In the genomic region with DNA sequence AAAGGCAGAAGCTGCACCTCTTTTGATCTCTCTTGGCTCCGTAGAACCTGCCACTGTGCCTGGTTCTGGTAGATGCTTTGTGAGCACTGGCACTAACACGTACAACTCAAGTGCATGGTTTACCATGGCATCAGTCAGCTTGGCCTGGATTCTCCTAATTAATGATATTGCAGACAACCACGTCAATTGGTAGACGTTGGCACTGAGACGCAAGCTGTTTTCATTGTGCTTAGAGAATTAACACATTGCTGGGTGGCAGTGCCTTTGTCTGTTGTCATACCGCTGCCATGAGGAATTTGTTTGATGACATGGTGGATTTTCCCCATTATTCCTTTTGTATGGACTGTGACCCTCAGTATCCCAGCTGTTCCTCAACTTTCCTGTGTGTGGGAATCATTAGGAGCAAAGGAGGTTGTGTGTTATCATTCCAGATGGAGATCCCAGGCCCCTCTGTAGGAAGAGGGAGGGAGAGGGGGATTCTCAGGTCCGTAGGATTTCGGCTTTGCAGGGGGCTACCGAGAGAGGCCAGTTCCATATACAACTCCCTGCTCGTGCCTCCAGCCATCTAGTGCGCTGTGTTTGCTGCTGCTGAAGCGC, we compare ENCODE assay signal across 15 mouse cellular contexts. TPM values are rescaled to one million over a fixed set of nuclear protein-coding genes. Genes with fewer than 3 reads are reported as not detected.
DNase-seq lines count a peak whose midpoint lies in the region; ATAC-seq and TF ChIP-seq lines count a peak whose summit lies in the region.
"Had no signal": no experiment of that assay in that cellular context is flagged by ENCODE, and none has a peak within 500 bp of the region (broad histone marks: within the 10 kb centered on the region; RNA-seq: fewer than 3 reads in every experiment).

No protein-coding gene starts in this region.

- no peaks in the 10 kb centered on the region for H3K4me1 ChIP-seq in forebrain, embryonic 11.5 days (replicated peaks; ENCODE audit: control insufficient read depth, insufficient read depth, low read length)
- peaks cover 12% of the 10 kb centered on the region; the same call in 1 of the 2 replicates for H3K4me1 ChIP-seq in forebrain, postnatal 0 days (ENCODE audit: insufficient read depth)
- H3K4me1 ChIP-seq in midbrain, embryonic 10.5 days = peaks cover 46% of the 10 kb centered on the region
- H3K4me1 ChIP-seq in neural tube, embryonic 14.5 days (ENCODE audit: control insufficient read depth, insufficient read depth, low read length) = peaks cover 21% of the 10 kb centered on the region; the same call in 1 of the 2 replicates
- 0 out of 2 replicates have a peak, but pooled peaks cover 5% of the 10 kb centered on the region for H3K4me1 ChIP-seq in kidney, embryonic 15.5 days

- H3K4me2 ChIP-seq in forebrain, embryonic 11.5 days (ENCODE audit: low read depth, low read length, severe bottlenecking) = no peak overlapping the region
- H3K4me2 ChIP-seq in forebrain, postnatal 0 days (ENCODE audit: low read depth) = peak overlapping the region; percentile 21; the same call in 1 of the 2 replicates
- H3K4me2 ChIP-seq in neural tube, embryonic 14.5 days (ENCODE audit: low read depth, low read length) = peak overlapping the region; percentile 18; the same call in 1 of the 2 replicates
- no peak overlapping the region for H3K4me2 ChIP-seq in kidney, embryonic 15.5 days
- H3K4me2 ChIP-seq: liver, embryonic 11.5 days had no signal

- H3K27me3 ChIP-seq in forebrain, embryonic 11.5 days (ENCODE audit: control insufficient read depth, insufficient read depth, low read length) = no peaks in the 10 kb centered on the region
- no peaks in the 10 kb centered on the region for H3K27me3 ChIP-seq in forebrain, postnatal 0 days (ENCODE audit: insufficient read depth, low read length)
- no peaks in the 10 kb centered on the region for H3K27me3 ChIP-seq in midbrain, embryonic 10.5 days (ENCODE audit: low read depth, poor library complexity, severe bottlenecking)
- H3K27me3 ChIP-seq in neural tube, embryonic 14.5 days (ENCODE audit: control insufficient read depth, insufficient read depth, low read length) = no peaks in the 10 kb centered on the region
- H3K27me3 ChIP-seq in kidney, embryonic 15.5 days = no peaks in the 10 kb centered on the region

- 0 out of 2 replicates have a peak, but pooled peaks have one; percentile 18 for ATAC-seq in forebrain, embryonic 11.5 days (replicated peaks; ENCODE audit: low FRiP score)
- ATAC-seq in forebrain, postnatal 0 days = peak; percentile 77
- ATAC-seq in neural tube, embryonic 14.5 days (ENCODE audit: low read depth) = peak; percentile 51; the same call in 1 of the 2 replicates
- ATAC-seq in kidney, embryonic 15.5 days (replicated peaks; ENCODE audit: low FRiP score) = no peak
- ATAC-seq: intestine, embryonic 16.5 days had no signal

- H3K4me3 ChIP-seq in forebrain, embryonic 11.5 days (ENCODE audit: low read depth, low read length) = no peak overlapping the region
- no peak overlapping the region for H3K4me3 ChIP-seq in forebrain, postnatal 0 days (ENCODE audit: low read depth, low read length)
- peak overlapping the region; percentile 25; the same call in 1 of the 2 replicates for H3K4me3 ChIP-seq in midbrain, embryonic 10.5 days
- H3K4me3 ChIP-seq in neural tube, embryonic 14.5 days (ENCODE audit: low read depth, low read length) = no peak overlapping the region
- no peak overlapping the region for H3K4me3 ChIP-seq in kidney, embryonic 15.5 days (replicated peaks)
- H3K4me3 ChIP-seq: erythroblast, embryonic 14.5 days; heart, adult 2 months had no signal

- no peak for DNase-seq in forebrain, embryonic 11.5 days (ENCODE audit: low spot score)
- peak; percentile 60 for DNase-seq in forebrain, postnatal 0 days
- peak; percentile 32 for DNase-seq in midbrain, embryonic 10.5 days (ENCODE audit: low spot score)
- DNase-seq in ovary, postnatal 36 days (ENCODE audit: low spot score) = no peak
- DNase-seq in adrenal gland, postnatal 4 days (ENCODE audit: low spot score in 2 of 2) = no peak
- DNase-seq: cerebellum, adult 18-20 months; heart, adult 2 months; heart, postnatal 10 days; right cerebral cortex, postnatal 4 days; thymus, postnatal 14 days had no signal

- 46% methylated on average over 12 of the region's 12 CpGs for whole genome bisulfite sequencing in forebrain, embryonic 11.5 days
- 14% methylated on average over 12 of the region's 12 CpGs for WGBS in forebrain, postnatal 0 days
- 36% methylated on average over 12 of the region's 12 CpGs for WGBS in midbrain, embryonic 10.5 days
- WGBS in neural tube, embryonic 14.5 days = 19% methylated on average over 12 of the region's 12 CpGs
- 86% methylated on average over 12 of the region's 12 CpGs for WGBS in kidney, embryonic 15.5 days

- no peaks in the 10 kb centered on the region for H3K36me3 ChIP-seq in forebrain, embryonic 11.5 days (ENCODE audit: control insufficient read depth, insufficient read depth, low read length)
- peaks cover 6% of the 10 kb centered on the region; the same call in 1 of the 2 replicates for H3K36me3 ChIP-seq in forebrain, postnatal 0 days (ENCODE audit: insufficient read depth)
- H3K36me3 ChIP-seq in midbrain, embryonic 10.5 days = peaks cover 19% of the 10 kb centered on the region
- H3K36me3 ChIP-seq in neural tube, embryonic 14.5 days (ENCODE audit: control insufficient read depth, insufficient read depth, low read length) = no peaks in the 10 kb centered on the region
- peaks cover 3% of the 10 kb centered on the region; the same call in 1 of the 2 replicates for H3K36me3 ChIP-seq in kidney, embryonic 15.5 days

- no peak overlapping the region; the same call in 1 of the 2 replicates for H3K9ac ChIP-seq in forebrain, embryonic 11.5 days (ENCODE audit: low read length)
- H3K9ac ChIP-seq in forebrain, postnatal 0 days = peak overlapping the region; percentile 11; the same call in 1 of the 2 replicates
- no peak overlapping the region for H3K9ac ChIP-seq in neural tube, embryonic 14.5 days (replicated peaks; ENCODE audit: low read depth, low read length)
- H3K9ac ChIP-seq in kidney, embryonic 15.5 days = no peak overlapping the region

- TF ChIP-seq CTCF in forebrain, postnatal 0 days (IDR thresholded peaks at IDR 0.05; ENCODE audit: low read depth) = no peak

- no peaks in the 10 kb centered on the region for H3K9me3 ChIP-seq in forebrain, embryonic 11.5 days (ENCODE audit: control insufficient read depth, low read length)
- no peaks in the 10 kb centered on the region for H3K9me3 ChIP-seq in forebrain, postnatal 0 days (ENCODE audit: low read length)
- no peaks in the 10 kb centered on the region for H3K9me3 ChIP-seq in midbrain, embryonic 10.5 days (replicated peaks)
- no peaks in the 10 kb centered on the region for H3K9me3 ChIP-seq in neural tube, embryonic 14.5 days (ENCODE audit: control insufficient read depth, low read length)
- no peaks in the 10 kb centered on the region for H3K9me3 ChIP-seq in kidney, embryonic 15.5 days (replicated peaks)

- peak overlapping the region; percentile 47; the same call in 1 of the 2 replicates for H3K27ac ChIP-seq in forebrain, embryonic 11.5 days (ENCODE audit: low read depth, low read length)
- H3K27ac ChIP-seq in forebrain, postnatal 0 days (ENCODE audit: low read depth, low read length) = peak overlapping the region; percentile 42; the same call in 1 of the 2 replicates
- H3K27ac ChIP-seq in midbrain, embryonic 10.5 days (replicated peaks) = peak overlapping the region; percentile 66
- H3K27ac ChIP-seq in neural tube, embryonic 14.5 days (ENCODE audit: low read depth, low read length) = peak overlapping the region; percentile 69
- no peak overlapping the region for H3K27ac ChIP-seq in kidney, embryonic 15.5 days
- H3K27ac ChIP-seq: heart, adult 2 months had no signal

RNA-seq across cellular contexts. Expression of gene Evl, which starts 10.5 kb away (rescaled TPM):
- polyA plus RNA-seq in forebrain, embryonic 11.5 days (2014; fragmentation: Nextera tagmentation; extraction: Ambion mirVana) = 111 and 112 TPM in 2 replicates
- total RNA-seq in forebrain, postnatal 0 days (2014; rRNA removed) = 183 and 192 TPM in 2 replicates
- polyA plus RNA-seq in forebrain, postnatal 0 days (2015; fragmentation: Nextera tagmentation; extraction: Ambion mirVana) = 251 and 260 TPM in 2 replicates
- polyA plus RNA-seq in midbrain, embryonic 10.5 days (2016; fragmentation: Nextera tagmentation; extraction: Ambion mirVana) = 57.7 and 75.0 TPM in 2 replicates
- polyA plus RNA-seq in neural tube, embryonic 14.5 days (2014; fragmentation: Nextera tagmentation; extraction: Ambion mirVana) = 252 and 265 TPM in 2 replicates
- 45.3 and 47.1 TPM in 2 replicates for polyA plus RNA-seq in kidney, embryonic 15.5 days (2015; fragmentation: Nextera tagmentation; extraction: Ambion mirVana)
- 100 to 1,000 TPM; 123 to 135 TPM for total RNA-seq in adrenal gland, postnatal 4 days (2021)

Comparison
In these comparisons a context has a peak if more than half of its experiments do, and no peak if none do; other contexts are left out.
1. DNase-seq: peak in forebrain, postnatal 0 days (single experiment) and midbrain, embryonic 10.5 days (single experiment); none in forebrain, embryonic 11.5 days (single experiment), ovary, postnatal 36 days (single experiment) and adrenal gland, postnatal 4 days (0 of 2).
2. H3K4me2 ChIP-seq: peak in forebrain, postnatal 0 days (single experiment) and neural tube, embryonic 14.5 days (single experiment); none in forebrain, embryonic 11.5 days (single experiment) and kidney, embryonic 15.5 days (single experiment).